Mouse (Mus musculus): Measurements from ENCODE around the gene Krt33a.
A peak's percentile ranks its signal among the peaks of the same experiment; 100 is the strongest.

Krt33a gene

DNA sequence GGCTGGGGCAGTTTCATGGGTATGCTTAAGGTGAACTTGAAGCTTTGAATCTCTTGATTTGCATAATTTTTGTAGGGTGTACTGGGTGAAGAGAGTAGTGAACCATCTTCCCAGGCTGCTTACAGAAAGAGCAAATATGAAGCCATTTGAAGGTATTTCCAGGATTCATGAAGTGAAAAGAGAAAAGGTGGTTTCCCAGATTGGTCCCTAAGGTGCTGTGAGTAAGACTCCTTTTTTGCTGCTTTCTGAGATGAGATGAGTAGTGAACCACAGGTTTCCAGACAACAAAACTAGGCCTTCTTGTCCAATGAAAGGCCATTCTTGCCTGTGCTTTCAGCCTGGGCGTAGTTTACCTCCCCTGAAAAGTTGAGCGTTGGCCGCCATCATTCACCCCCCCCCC is 27.5 kb downstream of the Krt33a start:
- DNase-seq (ENCODE audit: low read depth, low spot score): no peak

DNA sequence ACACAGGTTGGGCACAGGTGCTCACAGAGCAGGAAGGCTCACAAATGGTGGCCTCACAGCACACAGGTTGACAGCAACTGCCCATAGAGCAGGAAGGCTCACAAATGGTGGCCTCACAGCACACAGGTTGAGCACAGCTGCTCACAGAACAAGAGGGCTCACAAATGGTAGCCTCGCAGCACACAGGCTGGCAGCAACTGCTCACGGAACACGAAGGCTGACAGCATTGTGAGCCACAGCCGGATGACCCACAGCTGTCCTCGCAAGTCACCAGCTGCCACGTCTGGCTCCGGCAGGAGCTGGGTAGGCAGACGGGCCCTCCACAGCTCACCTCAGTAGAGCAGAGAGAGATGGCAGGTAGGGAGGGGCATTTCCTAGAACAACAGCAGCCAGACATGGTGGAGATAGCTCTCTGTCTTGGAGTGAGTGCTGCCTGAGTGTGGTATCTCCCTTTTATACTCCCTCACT is 29.8 kb downstream of the Krt33a start, which contains the start of gene Krtap16-1:
Gene Krtap16-1 (minus strand): TSS at position 418 of the 468 bp plus-strand sequence.
- no peak for DNase-seq (ENCODE audit: low read depth, low spot score)

DNA sequence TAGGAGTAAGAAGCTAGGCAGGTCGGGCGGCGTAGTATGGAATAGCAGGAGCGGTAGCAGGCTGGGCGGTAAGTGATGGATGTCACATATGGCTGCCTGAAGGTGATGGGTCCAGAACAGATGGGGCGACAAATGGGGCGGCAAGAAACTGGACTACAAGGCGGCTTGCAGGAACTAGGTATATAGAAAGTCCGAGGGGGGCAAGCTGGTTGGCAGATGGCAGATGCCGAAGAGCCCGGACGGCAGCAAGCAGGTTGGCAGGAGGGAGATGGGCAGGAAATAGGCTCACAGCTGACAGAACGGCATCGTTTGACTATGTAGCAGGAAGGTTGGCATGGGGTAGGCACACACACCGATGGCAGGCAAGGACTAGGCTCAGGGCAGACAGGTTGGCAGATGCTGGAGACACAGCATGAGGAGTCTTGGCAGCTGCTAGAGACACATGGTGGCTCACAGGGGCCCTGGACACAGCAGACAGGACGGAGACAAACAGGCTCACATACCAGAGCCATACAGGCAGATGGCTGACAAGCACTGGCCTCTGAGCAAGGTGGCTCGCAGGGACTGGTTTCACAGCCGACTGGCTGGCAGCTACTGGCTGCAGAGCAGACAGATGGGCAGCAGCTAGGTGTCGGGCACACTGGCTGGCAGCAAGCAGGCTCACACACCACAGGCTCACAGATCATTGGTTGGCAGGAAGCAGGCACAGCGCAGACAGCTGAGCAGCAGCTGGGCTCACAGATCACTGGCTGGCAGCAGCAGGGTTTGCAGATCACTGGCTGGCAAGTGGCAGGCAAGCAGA is 30.5 kb downstream of the Krt33a start:
- no peak for DNase-seq (ENCODE audit: low read depth, low spot score)

DNA sequence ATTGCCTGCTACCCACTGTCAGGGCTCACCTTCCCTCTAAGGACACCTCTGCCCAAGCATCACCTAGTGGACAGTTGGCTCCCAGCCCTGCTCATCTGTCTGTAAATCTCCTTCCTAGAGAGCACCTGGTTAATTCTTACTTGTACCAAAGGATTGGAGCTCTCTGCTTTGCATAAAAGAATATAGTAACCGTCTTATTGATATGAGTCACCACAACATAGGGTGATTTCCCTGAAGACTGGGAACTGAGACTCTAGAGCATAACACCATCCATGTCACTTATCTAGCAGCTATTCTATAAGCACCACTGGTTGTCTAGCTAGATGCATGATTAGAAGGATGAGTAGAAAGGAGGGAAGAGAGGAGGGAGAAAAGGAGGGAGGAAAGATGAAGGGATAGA is 32.6 kb downstream of the Krt33a start:
- DNase-seq (ENCODE audit: low read depth, low spot score): no peak

DNA sequence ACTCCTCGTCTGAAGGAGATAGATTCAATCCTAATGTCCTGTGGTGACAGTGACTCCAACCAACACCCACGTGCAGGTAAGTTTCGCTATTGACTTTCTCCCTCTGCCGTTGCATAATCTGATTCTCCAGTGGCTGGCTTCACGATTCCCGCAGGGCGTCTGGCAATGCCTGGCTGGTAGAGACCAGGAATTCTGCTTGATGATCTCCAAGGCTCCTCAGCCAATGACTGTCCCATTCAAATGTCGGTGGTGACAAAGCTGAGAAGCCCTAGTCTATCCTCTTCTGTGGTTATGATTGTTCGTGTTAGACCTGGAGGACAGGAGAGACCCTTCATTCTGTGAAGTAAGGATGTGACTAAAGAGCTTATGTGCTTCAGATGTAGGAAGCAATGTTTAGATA is 33.3 kb downstream of the Krt33a start:
- no peak for DNase-seq (ENCODE audit: low read depth, low spot score)

DNA sequence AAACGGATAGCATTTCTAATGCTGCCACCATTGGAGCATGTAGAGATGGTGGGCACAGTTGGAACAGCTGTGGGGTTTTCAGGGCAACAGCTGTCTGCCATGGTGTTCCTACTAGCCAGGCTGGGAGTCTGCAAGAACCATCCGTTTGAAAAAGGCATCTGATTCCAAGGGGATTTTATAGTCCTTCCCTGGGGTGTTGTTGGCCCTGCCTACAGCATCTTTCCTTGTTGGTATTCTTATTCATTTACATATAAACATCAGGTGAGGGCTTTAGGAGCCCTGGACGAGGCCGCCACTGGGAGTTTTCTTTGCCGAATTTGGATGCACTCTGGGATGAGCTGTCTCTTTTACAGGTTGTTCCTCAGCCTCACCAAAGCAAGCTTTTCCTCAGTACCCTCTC is 37.1 kb downstream of the Krt33a start, which contains the start of gene Krtap29-1:
Gene Krtap29-1 (minus strand): TSS at position 101 of the 400 bp plus-strand sequence.
- no peak for DNase-seq (ENCODE audit: low read depth, low spot score)

- DNase-seq (ENCODE audit: low read depth, low spot score): no peak
Measured at GRCm38 (mm10) chr11:99965961-99966360, 50.1 kb downstream of the Krt33a start.

- DNase-seq (ENCODE audit: low read depth, low spot score): peak; percentile 10
Measured at GRCm38 (mm10) chr11:99964213-99964612, 51.8 kb downstream of the Krt33a start.
